Mouse (Mus musculus) olfactory bulb, adult 2 months (tissue): ENCODE measurements around the gene Prdm16. TPM values are rescaled to one million over a fixed set of nuclear protein-coding genes. Genes with fewer than 3 reads are reported as not detected.
A peak's percentile ranks its signal among the peaks of the same experiment; 100 is the strongest.

ENCODE experiments used
- H3K27ac ChIP-seq: fragments of 200-500 bp; 2 replicates; pipeline ENCODE4 v1.5.1; 2012; ENCODE audit warnings: low read depth, low read length; ENCODE audit not compliant: insufficient read depth
- H3K4me1 ChIP-seq: fragments of 200-500 bp; 2 replicates; pipeline ENCODE4 v1.6.1; 2012; ENCODE audit warnings: low read length; ENCODE audit not compliant: control insufficient read depth, insufficient read depth
- H3K4me3 ChIP-seq: fragments of 200-500 bp; 2 replicates; pipeline ENCODE4 v1.5.1; 2012; ENCODE audit warnings: mild to moderate bottlenecking, low read depth, low read length, moderate library complexity; ENCODE audit not compliant: insufficient read depth
- CTCF ChIP-seq: fragments of 200-500 bp; IDR thresholded peaks from 2 replicates; pipeline ENCODE4 v1.5.1; 2012; ENCODE audit warnings: low read depth, mild to moderate bottlenecking, low read length, moderate library complexity; ENCODE audit not compliant: insufficient read depth
- POLR2A ChIP-seq: fragments of 200-500 bp; IDR thresholded peaks from 2 replicates; pipeline ENCODE4 v1.6.1; 2012; ENCODE audit warnings: mild to moderate bottlenecking, low read depth, low read length, moderate library complexity; ENCODE audit not compliant: insufficient read depth
- WGBS: fragments of 180-500 bp; shearing (Covaris S2); methylation state at CpG from one replicate; pipeline ENCODE4 v1.1.7; 2018; 5-methylcytosine and 5-hydroxymethylcytosine counted together
- polyA plus RNA-seq: library from polyadenylated mRNA; stranded (reverse); fragments of >200 nt; gene quantifications from 2 replicates; pipeline ENCODE4 v1.2.4, GENCODE M21; 2012; ENCODE audit warnings: low replicate concordance; ENCODE audit not compliant: missing spikeins, insufficient read depth, insufficient read length

Prdm16 gene
- polyA plus RNA-seq, 1 experiment, result not detected

- peaks cover 14% of the 10 kb centered on the region for H3K4me1 ChIP-seq
- no peak overlapping the region for H3K4me3 ChIP-seq
- TF ChIP-seq POLR2A (no peak), CTCF (no peak)
- H3K27ac ChIP-seq, result no peak overlapping the region
- WGBS, result 48% methylated on average over 9 of the region's 9 CpGs
Measured at GRCm38 (mm10) chr4:154445721-154446120, 191.0 kb downstream of the Prdm16 start.

- Histone ChIP-seq H3K4me1 (peaks cover 33% of the 10 kb centered on the region), H3K4me3 (no peak overlapping the region), H3K27ac (no peak overlapping the region)
- 78% methylated on average over 9 of the region's 9 CpGs for WGBS
- TF ChIP-seq CTCF (no peak), POLR2A (no peak)
Measured at GRCm38 (mm10) chr4:154442645-154443304, 193.9 kb downstream of the Prdm16 start.

- TF ChIP-seq POLR2A, result no peak
- TF ChIP-seq CTCF, result no peak
Measured at GRCm38 (mm10) chr4:154439455-154440052, 197.1 kb downstream of the Prdm16 start.

GRCm38 (mm10) chr4:154438610-154439009 is 198.1 kb downstream of the Prdm16 start:
- 57% methylated on average over 15 of the region's 15 CpGs for WGBS
- no peak overlapping the region for H3K4me3 ChIP-seq
- H3K27ac ChIP-seq, result no peak overlapping the region
- peaks cover 19% of the 10 kb centered on the region for H3K4me1 ChIP-seq
- TF ChIP-seq POLR2A, result no peak
- TF ChIP-seq CTCF, result no peak

More at GRCm38 (mm10) chr4:154439455-154440052, 197.1 kb downstream of the Prdm16 start:
- 59% methylated on average over 14 of the region's 14 CpGs for WGBS
- Histone ChIP-seq H3K27ac (no peak overlapping the region), H3K4me1 (peaks cover 19% of the 10 kb centered on the region), H3K4me3 (no peak overlapping the region)

- no peak overlapping the region for H3K4me3 ChIP-seq
- H3K27ac ChIP-seq, result no peak overlapping the region
- peaks cover 18% of the 10 kb centered on the region for H3K4me1 ChIP-seq
- WGBS, result 85% methylated on average over 2 of the region's 2 CpGs
- TF ChIP-seq CTCF, result no peak
- no peak for TF ChIP-seq POLR2A
Measured at GRCm38 (mm10) chr4:154429770-154430169, 206.9 kb downstream of the Prdm16 start.

GRCm38 (mm10) chr4:154426901-154427300 is 209.8 kb downstream of the Prdm16 start:
- no peak overlapping the region for H3K4me3 ChIP-seq
- no peak overlapping the region for H3K27ac ChIP-seq
- no peak for TF ChIP-seq CTCF
- no peak for TF ChIP-seq POLR2A
- H3K4me1 ChIP-seq, result peaks cover 32% of the 10 kb centered on the region
- 85% methylated on average over 7 of the region's 7 CpGs for WGBS

- 22% methylated on average over 17 of the region's 17 CpGs for WGBS
- H3K27ac ChIP-seq, result peak overlapping the region; percentile 81
- H3K4me3 ChIP-seq, result no peak overlapping the region
- peaks cover 39% of the 10 kb centered on the region for H3K4me1 ChIP-seq
- TF ChIP-seq POLR2A, result no peak
- TF ChIP-seq CTCF, result no peak
Measured at GRCm38 (mm10) chr4:154425284-154425683, 211.4 kb downstream of the Prdm16 start.

- 26% methylated on average over 11 of the region's 11 CpGs for WGBS
- no peak overlapping the region for H3K4me3 ChIP-seq
- H3K4me1 ChIP-seq, result peaks cover 44% of the 10 kb centered on the region
- H3K27ac ChIP-seq, result peak overlapping the region; percentile 19; the same call in 1 of the 2 replicates
- no peak for TF ChIP-seq POLR2A
Measured at GRCm38 (mm10) chr4:154424681-154425080, 212.0 kb downstream of the Prdm16 start.

GRCm38 (mm10) chr4:154422431-154422913 is 214.2 kb downstream of the Prdm16 start:
- Histone ChIP-seq H3K27ac (no peak overlapping the region), H3K4me3 (no peak overlapping the region), H3K4me1 (peaks cover 48% of the 10 kb centered on the region)
- TF ChIP-seq POLR2A (no peak), CTCF (no peak)
- 43% methylated on average over 10 of the region's 10 CpGs for WGBS
